Mouse (Mus musculus): ENCODE measurements around the gene Whrn. TPM values are rescaled to one million over a fixed set of nuclear protein-coding genes. Genes with fewer than 3 reads are reported as not detected.

Gene Whrn
- 0.55 and 0.63 TPM in 2 replicates for polyA plus RNA-seq (2012; rRNA removed)

GRCm38 (mm10) chr4:63495915-63496278 is at the start of gene Whrn:
Gene Whrn, minus strand, starts transcription at chr4:63495991.

GRCm38 (mm10) chr4:63544494-63545230 is 48.9 kb upstream of the Whrn start, which contains the start of gene Atp6v1g1:
Gene Atp6v1g1, plus strand, starts transcription at chr4:63544772.

GRCm38 (mm10) chr4:63403040-63403959 is 92.5 kb downstream of the Whrn start, which contains the start of gene Akna:
Gene Akna, minus strand, starts transcription at chr4:63403354.

Other genes starting within 250 kb of the Whrn start
- gene Orm1, start 151.4 kb downstream of the Whrn start, polyA plus RNA-seq (2012; rRNA removed) = 0.03 TPM in 1 of 2 replicates, not detected in the other
- not detected in 2 replicates for gene Orm3, start 139.8 kb downstream of the Whrn start, polyA plus RNA-seq (2012; rRNA removed)
- gene Orm2, start 133.5 kb downstream of the Whrn start, polyA plus RNA-seq (2012; rRNA removed) = not detected in 2 replicates
- gene Akna, start 92.6 kb downstream of the Whrn start, polyA plus RNA-seq (2012; rRNA removed) = 1.7 and 2.4 TPM in 2 replicates
- gene Atp6v1g1, start 48.8 kb upstream of the Whrn start, polyA plus RNA-seq (2012; rRNA removed) = 42.6 and 50.0 TPM in 2 replicates
- gene Tmem268, start 62.8 kb upstream of the Whrn start, polyA plus RNA-seq (2012; rRNA removed) = 4.2 and 5.5 TPM in 2 replicates
- not detected in 2 replicates for gene Gm11213, start 109.3 kb upstream of the Whrn start, polyA plus RNA-seq (2012; rRNA removed)
- not detected in 2 replicates for gene Tex48, start 126.4 kb upstream of the Whrn start, polyA plus RNA-seq (2012; rRNA removed)
- gene Gm11214, start 167.4 kb upstream of the Whrn start, polyA plus RNA-seq (2012; rRNA removed) = not detected in 2 replicates
- 0.02 TPM in 2 replicates for gene Tnfsf15, start 249.1 kb upstream of the Whrn start, polyA plus RNA-seq (2012; rRNA removed)